Mouse (Mus musculus) forebrain, embryonic 10.5 days (tissue): ENCODE measurements around the gene AY358078. TPM values are rescaled to one million over a fixed set of nuclear protein-coding genes. Genes with fewer than 3 reads are reported as not detected.
"Not testable (repeated sequence)": the region's sequence is repeated elsewhere in the genome, so short reads cannot be mapped to it uniquely, and the experiment has no call there.

Experiments used
- DNase-seq: peaks from one replicate; pipeline ENCODE4 v3.0.0-alpha.2; 2017; ENCODE audit warnings: low spot score; ENCODE audit errors: extremely low spot score
- H3K27ac ChIP-seq: fragments of 300-500 bp; sonication (generic); 2 replicates; pipeline ENCODE4 v1.5.1; 2016; ENCODE audit warnings: mild to moderate bottlenecking
- H3K27me3 ChIP-seq: fragments of 300-500 bp; sonication (generic); 2 replicates; pipeline ENCODE4 v1.6.1; 2016; ENCODE audit warnings: mild to moderate bottlenecking; ENCODE audit not compliant: poor library complexity, severe bottlenecking
- H3K36me3 ChIP-seq: fragments of 300-500 bp; sonication (generic); replicated peaks from 2 replicates; pipeline ENCODE4 v1.6.1; 2016; ENCODE audit warnings: mild to moderate bottlenecking, moderate library complexity
- H3K4me1 ChIP-seq: fragments of 300-500 bp; sonication (generic); 2 replicates; pipeline ENCODE4 v1.6.1; 2016
- H3K4me3 ChIP-seq: fragments of 300-500 bp; sonication (generic); 2 replicates; pipeline ENCODE4 v1.5.1; 2016; ENCODE audit warnings: mild to moderate bottlenecking, moderate library complexity
- H3K9me3 ChIP-seq: fragments of 300-500 bp; sonication (generic); 2 replicates; pipeline ENCODE4 v1.6.1; 2016; ENCODE audit warnings: mild to moderate bottlenecking, moderate library complexity
- WGBS: fragments of 180-500 bp; shearing (Covaris S2); methylation state at CpG from one replicate; pipeline ENCODE4 v1.1.7; 2016; 5-methylcytosine and 5-hydroxymethylcytosine counted together
- polyA plus RNA-seq: library from polyadenylated mRNA; unstranded; fragments of >200 nt; fragmentation: Nextera tagmentation; extraction: Ambion mirVana; gene quantifications from 2 replicates; pipeline ENCODE4 v1.2.1, GENCODE M21; 2016

AY358078 gene
- polyA plus RNA-seq: not detected in 2 replicates

GRCm38 (mm10) chr14:51799746-51800145 lies at the start of gene AY358078:
Gene AY358078 (plus strand): TSS chr14:51800046.
- 83% methylated on average over 2 of the region's 2 CpGs for WGBS
- Histone ChIP-seq H3K4me1 (no peaks in the 10 kb centered on the region), H3K27me3 (no peaks in the 10 kb centered on the region)

GRCm38 (mm10) chr14:51755944-51756343 lies 43.9 kb upstream of the AY358078 start:
- H3K9me3 ChIP-seq: no peaks in the 10 kb centered on the region
- WGBS: 59% methylated on average over 2 of the region's 2 CpGs

More at GRCm38 (mm10) chr14:51799746-51800145, at the start of gene AY358078:
- Histone ChIP-seq H3K4me3 (no peak within 1 kb of the TSS), H3K36me3 (no peaks in the 10 kb centered on the region), H3K27ac (no peak within 1 kb of the TSS), H3K9me3 (no peaks in the 10 kb centered on the region)
- DNase-seq: no peak

GRCm38 (mm10) chr14:51771378-51771777 lies 28.5 kb upstream of the AY358078 start:
- H3K9me3 ChIP-seq, H3K36me3 ChIP-seq, DNase-seq, H3K27me3 ChIP-seq, H3K27ac ChIP-seq, H3K4me3 ChIP-seq, H3K4me1 ChIP-seq: not testable (repeated sequence)
- WGBS: 97% methylated on average over 1 of the region's 1 CpGs

More at GRCm38 (mm10) chr14:51755944-51756343, 43.9 kb upstream of the AY358078 start:
- no peaks in the 10 kb centered on the region for H3K36me3 ChIP-seq
- no peak overlapping the region for H3K4me3 ChIP-seq
- DNase-seq: no peak
- H3K27me3 ChIP-seq: no peaks in the 10 kb centered on the region
- no peaks in the 10 kb centered on the region for H3K4me1 ChIP-seq
- H3K27ac ChIP-seq: no peak overlapping the region

- no peak within 1 kb of the TSS for H3K27ac ChIP-seq
- no peaks in the 10 kb centered on the region for H3K36me3 ChIP-seq
- no peak within 1 kb of the TSS for H3K4me3 ChIP-seq
- DNase-seq: no peak
- H3K27me3 ChIP-seq: no peaks in the 10 kb centered on the region
- no peaks in the 10 kb centered on the region for H3K4me1 ChIP-seq
- whole genome bisulfite sequencing: 81% methylated on average over 5 of the region's 5 CpGs
- no peaks in the 10 kb centered on the region for H3K9me3 ChIP-seq
These were observed 26.4 kb upstream of the AY358078 start, which contains the start of gene Ang4 for GRCm38 (mm10) chr14:51773490-51773889. Gene Ang4 (minus strand): TSS chr14:51773590.

GRCm38 (mm10) chr14:51777791-51778190 lies 22.1 kb upstream of the AY358078 start:
- Histone ChIP-seq H3K9me3 (no peaks in the 10 kb centered on the region), H3K27me3 (no peaks in the 10 kb centered on the region), H3K4me3 (no peak overlapping the region), H3K4me1 (no peaks in the 10 kb centered on the region), H3K27ac (no peak overlapping the region), H3K36me3 (no peaks in the 10 kb centered on the region)
- 92% methylated on average over 1 of the region's 1 CpGs for WGBS
- DNase-seq: no peak

GRCm38 (mm10) chr14:51778865-51779481 lies 20.9 kb upstream of the AY358078 start:
- 86% methylated on average over 4 of the region's 4 CpGs for WGBS
- no peaks in the 10 kb centered on the region for H3K27me3 ChIP-seq
- no peak overlapping the region for H3K4me3 ChIP-seq
- no peaks in the 10 kb centered on the region for H3K36me3 ChIP-seq
- H3K4me1 ChIP-seq: no peaks in the 10 kb centered on the region
- no peaks in the 10 kb centered on the region for H3K9me3 ChIP-seq
- H3K27ac ChIP-seq: no peak overlapping the region
- no peak for DNase-seq

GRCm38 (mm10) chr14:51786335-51786734 lies 13.5 kb upstream of the AY358078 start:
- DNase-seq: no peak
- Histone ChIP-seq H3K4me3 (no peak overlapping the region), H3K27me3 (no peaks in the 10 kb centered on the region), H3K4me1 (no peaks in the 10 kb centered on the region), H3K27ac (no peak overlapping the region), H3K9me3 (no peaks in the 10 kb centered on the region), H3K36me3 (no peaks in the 10 kb centered on the region)
- 76% methylated on average over 4 of the region's 4 CpGs for WGBS

- H3K4me3 ChIP-seq: no peak overlapping the region
- no peak overlapping the region for H3K27ac ChIP-seq
- no peaks in the 10 kb centered on the region for H3K27me3 ChIP-seq
- no peak for DNase-seq
- H3K36me3 ChIP-seq: no peaks in the 10 kb centered on the region
- 94% methylated on average over 5 of the region's 5 CpGs for WGBS
- H3K9me3 ChIP-seq: no peaks in the 10 kb centered on the region
- no peaks in the 10 kb centered on the region for H3K4me1 ChIP-seq
These were observed 12.8 kb upstream of the AY358078 start for GRCm38 (mm10) chr14:51787061-51787460.

GRCm38 (mm10) chr14:51789196-51789595 lies 10.7 kb upstream of the AY358078 start:
- DNase-seq: no peak
- Histone ChIP-seq H3K27ac (no peak overlapping the region), H3K9me3 (no peaks in the 10 kb centered on the region), H3K36me3 (no peaks in the 10 kb centered on the region), H3K27me3 (no peaks in the 10 kb centered on the region), H3K4me3 (no peak overlapping the region), H3K4me1 (no peaks in the 10 kb centered on the region)
- WGBS: 83% methylated on average over 2 of the region's 2 CpGs

- 88% methylated on average over 2 of the region's 2 CpGs for WGBS
These were observed 5.7 kb upstream of the AY358078 start for GRCm38 (mm10) chr14:51794106-51794505.

GRCm38 (mm10) chr14:51826625-51827024 lies 26.8 kb downstream of the AY358078 start:
- H3K27me3 ChIP-seq: no peaks in the 10 kb centered on the region
- no peaks in the 10 kb centered on the region for H3K36me3 ChIP-seq
- DNase-seq: no peak
- no peak overlapping the region for H3K27ac ChIP-seq
- H3K9me3 ChIP-seq: no peaks in the 10 kb centered on the region
- H3K4me3 ChIP-seq: no peak overlapping the region
- 86% methylated on average over 1 of the region's 1 CpGs for WGBS
- H3K4me1 ChIP-seq: no peaks in the 10 kb centered on the region

More at GRCm38 (mm10) chr14:51794106-51794505, 5.7 kb upstream of the AY358078 start:
- no peak overlapping the region for H3K27ac ChIP-seq
- no peak for DNase-seq
- no peaks in the 10 kb centered on the region for H3K9me3 ChIP-seq
- H3K4me3 ChIP-seq: no peak overlapping the region
- no peaks in the 10 kb centered on the region for H3K27me3 ChIP-seq
- no peaks in the 10 kb centered on the region for H3K4me1 ChIP-seq
- no peaks in the 10 kb centered on the region for H3K36me3 ChIP-seq

- WGBS: 44% methylated on average over 5 of the region's 5 CpGs
- not testable (repeated sequence) for H3K4me3 ChIP-seq, DNase-seq, H3K27me3 ChIP-seq, H3K9me3 ChIP-seq, H3K36me3 ChIP-seq, H3K27ac ChIP-seq, H3K4me1 ChIP-seq
These were observed 28.0 kb downstream of the AY358078 start for GRCm38 (mm10) chr14:51827842-51828241.

- H3K4me3 ChIP-seq: no peak overlapping the region
- H3K27me3 ChIP-seq: no peaks in the 10 kb centered on the region
- H3K9me3 ChIP-seq: no peaks in the 10 kb centered on the region
- no peak overlapping the region for H3K27ac ChIP-seq
- no peaks in the 10 kb centered on the region for H3K4me1 ChIP-seq
- H3K36me3 ChIP-seq: no peaks in the 10 kb centered on the region
- 82% methylated on average over 6 of the region's 6 CpGs for WGBS
- DNase-seq: no peak
These were observed 29.3 kb downstream of the AY358078 start for GRCm38 (mm10) chr14:51829188-51829587.
